Mouse (Mus musculus) gastrocnemius, adult 18-20 months (tissue): ENCODE measurements at regions not wholly inside any gene's neighbourhood (a gene's known extent, or its start where the extent isn't known, plus 50 kb on each side); places are given as distances from the start of the nearest gene placed in this dataset.

Experiments used
- DNase-seq: peaks from one replicate; pipeline ENCODE4 v3.0.0; 2021; ENCODE audit warnings: low spot score

DNA sequence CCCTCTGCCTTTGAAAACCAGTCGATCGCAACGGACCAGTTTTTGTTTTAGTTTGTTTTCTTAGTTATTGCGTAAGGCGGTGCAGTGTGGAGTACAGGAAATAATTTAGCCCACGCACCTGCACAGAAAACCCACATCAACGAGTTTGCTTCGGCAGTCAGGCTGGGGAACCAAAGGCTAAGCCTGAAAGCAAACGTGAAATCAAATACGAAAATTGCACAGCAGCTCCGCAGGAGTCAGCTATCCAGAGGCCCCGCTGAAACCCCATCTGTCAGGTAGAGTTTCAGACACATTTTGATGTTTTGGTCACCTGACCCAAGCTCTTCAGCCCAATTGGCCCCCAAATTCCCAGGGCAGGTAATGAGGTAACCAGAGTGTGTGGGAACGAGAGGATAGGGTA is 435.6 kb upstream of the Atp11b start:
- no peak for DNase-seq

DNA sequence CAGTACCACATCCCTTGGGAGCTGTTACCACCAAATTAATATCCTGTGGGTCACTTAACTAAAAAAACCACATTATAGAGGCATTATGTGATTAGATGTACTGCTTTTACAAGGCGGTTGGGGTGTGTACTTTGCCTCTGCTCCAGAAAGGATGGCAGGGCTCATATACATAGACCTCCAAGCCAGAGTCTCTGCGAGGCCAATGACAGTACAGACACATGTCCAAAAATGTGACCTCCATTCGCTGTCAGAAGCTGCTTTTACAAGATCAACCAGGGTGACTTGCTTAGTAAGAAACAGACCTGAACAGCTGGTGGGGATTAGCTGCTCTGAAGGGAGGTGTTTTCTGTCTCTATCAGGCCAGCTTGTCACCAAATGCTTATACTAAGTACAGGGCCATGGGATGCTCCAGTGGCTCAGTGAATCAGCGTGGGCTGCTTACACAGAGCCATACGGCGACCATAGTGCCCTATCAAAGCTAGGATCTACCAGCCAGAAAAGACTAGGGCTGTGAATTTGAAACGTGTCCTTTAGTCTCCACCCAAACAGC is 433.0 kb upstream of the Atp11b start:
- no peak for DNase-seq

DNA sequence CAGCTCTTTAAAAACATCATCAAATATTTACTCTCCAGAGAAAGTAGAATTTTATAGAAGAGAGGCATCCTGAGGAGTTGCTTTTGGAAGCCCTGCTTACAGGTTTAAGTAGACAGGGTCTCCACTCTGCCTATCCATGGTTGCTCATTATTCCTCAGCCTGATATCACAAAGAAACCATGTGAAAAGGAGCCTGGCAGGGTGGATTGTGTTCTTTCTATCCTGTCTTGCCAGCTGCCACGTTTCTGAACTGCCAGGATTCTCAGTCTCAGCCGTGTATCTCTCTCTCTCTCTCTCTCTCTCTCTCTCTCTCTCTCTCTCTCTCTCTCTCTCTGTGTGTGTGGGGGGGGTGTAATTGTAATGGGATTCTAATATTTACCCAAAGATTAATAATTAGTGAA is 431.9 kb upstream of the Atp11b start:
- no peak for DNase-seq

DNA sequence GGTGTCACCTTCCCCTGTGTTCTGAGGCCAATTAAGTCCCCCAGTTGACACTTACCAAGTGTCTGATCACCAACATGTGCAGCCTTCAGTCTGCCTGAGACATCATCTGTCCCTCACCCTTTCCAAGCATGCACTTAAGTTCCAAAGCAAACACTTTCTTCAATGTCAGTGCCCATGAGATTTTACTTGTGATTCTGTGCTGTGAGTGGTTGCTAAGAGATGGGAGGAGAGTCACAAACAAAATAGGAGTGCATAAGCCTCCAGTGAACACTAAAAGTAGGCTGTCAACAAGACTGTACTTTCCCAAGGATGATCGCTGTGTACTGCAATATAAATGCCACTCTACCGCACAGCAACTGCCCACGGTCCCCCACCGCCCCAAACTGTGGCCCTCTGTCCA is 431.0 kb upstream of the Atp11b start:
- no peak for DNase-seq

DNA sequence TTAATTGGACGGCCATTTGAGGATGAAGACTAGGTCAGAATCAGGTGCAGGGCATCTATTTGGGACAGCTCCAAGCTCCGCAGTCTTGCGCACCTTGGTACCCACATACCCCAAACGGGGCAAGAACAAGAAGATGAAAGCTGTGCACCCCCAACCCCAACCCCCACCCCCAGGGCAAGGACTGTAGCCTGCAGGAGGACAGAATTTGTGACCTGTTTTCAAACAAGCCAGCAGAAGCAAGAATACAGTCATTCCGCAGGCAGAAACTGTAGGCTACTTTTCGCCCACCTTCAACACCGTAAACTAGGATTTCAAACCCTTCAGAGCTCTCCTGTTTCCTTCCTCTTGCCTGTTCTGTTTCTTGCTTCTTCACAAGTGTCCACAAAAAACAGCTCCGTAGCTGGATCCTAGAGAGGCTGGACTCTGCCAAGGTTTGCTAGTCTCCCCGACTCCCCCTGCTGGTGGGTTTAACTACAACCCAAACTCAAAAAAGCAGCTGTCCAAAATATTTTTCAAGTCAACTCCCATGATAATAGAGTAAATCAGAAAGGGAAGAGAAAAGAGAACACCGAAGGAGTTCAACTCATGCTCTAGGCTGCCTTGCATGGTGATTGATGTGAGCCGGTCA is 430.3 kb upstream of the Atp11b start:
- DNase-seq, result peak; percentile 41

DNA sequence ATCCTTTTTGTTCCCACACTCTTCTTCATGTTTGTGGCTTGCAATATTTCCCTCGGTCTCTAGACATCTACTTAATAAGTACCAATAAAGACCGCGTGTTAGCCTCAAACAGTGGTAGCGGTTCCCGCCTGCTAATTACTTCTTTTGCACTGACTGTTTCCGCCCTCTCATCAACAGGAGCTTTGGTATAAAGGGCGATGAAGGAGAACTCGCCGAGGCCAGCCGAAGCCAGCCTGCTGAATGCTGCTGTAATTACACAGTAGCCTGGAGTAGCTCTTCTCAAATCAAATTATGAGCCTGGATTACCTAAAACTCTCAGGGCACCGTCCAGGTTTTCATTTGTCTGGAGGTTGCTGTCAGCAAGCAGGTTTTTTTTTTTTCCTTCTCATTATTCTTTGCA is 429.7 kb upstream of the Atp11b start:
- no peak for DNase-seq

DNA sequence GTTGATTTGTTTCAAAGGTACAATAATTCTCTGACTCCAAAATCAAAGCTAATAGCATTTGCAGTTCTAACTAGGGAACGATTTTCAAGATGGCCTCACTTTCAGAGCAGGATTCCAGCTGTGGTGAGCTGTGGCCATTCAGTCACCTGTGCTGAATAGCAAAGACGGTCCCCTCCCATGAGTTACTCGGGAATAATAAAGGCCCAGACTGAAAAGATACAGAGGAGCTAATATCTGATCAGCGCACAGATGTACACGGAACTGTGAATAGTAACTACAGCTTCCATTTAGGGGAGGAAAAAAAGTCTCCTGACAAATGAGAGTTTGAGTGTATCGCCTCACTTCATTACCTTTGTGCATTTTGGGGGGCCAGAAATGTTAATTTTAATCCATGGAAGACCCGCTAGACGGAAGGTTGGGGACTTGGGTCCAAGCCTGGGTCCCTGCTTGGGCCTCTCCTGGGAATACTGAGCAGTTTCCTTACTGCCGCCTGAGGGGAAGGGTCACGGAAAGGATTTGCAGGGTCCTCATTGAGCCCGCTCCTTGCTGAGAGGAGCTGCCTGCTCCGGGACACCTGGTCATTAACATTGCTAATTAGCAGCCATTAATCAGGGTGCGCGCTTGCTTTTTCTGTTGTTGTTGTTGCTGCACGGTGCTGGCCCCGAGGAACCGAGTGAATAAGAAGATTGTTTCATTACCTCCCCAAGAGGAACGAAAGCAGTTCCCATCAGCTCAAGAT is 421.2 kb upstream of the Atp11b start:
- no peak for DNase-seq

DNA sequence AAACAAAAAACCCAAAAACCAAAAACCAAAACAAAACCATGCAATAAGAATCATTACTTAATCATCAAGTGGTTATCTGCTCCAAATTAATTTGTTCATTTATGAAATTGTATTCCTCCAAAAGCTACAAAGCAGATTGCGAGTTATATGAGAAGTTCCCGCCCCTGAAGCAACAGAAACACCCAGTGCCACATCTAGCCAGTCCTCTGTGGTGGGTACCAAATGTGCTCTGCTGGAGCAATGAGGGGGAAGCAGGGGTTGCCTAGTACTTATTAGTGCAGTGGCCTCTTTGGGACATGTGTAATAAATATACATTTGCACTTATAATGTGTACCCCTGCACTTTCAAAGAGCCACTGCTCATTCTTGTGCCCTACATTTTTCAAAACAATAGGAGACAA is 419.9 kb upstream of the Atp11b start:
- no peak for DNase-seq

DNA sequence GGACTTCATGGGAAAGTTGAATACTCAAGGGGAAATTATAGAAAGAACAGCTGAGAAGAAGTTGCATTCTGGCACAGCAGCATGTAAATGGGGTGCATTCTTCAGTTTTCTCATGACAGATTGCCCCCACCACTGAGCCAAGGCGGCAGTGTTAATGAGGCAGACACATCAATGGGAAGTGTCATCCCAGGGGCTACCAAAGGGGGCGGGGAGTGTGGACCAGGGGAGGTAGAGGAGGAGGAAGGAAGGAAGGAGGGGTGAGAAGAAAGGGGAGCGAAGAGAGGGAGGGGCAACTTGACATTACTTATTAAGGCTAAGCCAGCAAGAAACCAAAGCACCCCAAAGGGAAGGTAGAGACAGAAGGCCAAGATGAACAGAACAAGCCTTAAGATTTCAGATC is 419.4 kb upstream of the Atp11b start:
- DNase-seq, result no peak

DNA sequence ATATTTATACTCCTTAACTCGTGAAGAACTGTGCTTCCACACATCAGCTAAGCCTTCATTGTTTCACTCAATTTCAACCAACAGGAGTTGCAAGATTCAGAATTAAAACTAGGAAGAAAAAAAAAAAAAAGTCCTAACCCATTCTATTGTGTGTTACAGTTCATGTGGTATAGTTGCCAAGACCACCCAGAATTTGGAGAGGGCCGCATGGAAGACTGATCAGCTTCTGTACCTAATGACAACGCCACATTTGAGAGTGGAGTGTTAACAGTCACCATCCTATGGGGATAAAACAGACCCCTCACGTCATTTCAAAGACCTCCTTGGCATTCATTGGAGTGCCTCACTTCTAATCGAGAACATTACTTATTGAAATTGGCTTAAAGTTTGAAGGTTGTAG is 418.1 kb upstream of the Atp11b start:
- no peak for DNase-seq

DNA sequence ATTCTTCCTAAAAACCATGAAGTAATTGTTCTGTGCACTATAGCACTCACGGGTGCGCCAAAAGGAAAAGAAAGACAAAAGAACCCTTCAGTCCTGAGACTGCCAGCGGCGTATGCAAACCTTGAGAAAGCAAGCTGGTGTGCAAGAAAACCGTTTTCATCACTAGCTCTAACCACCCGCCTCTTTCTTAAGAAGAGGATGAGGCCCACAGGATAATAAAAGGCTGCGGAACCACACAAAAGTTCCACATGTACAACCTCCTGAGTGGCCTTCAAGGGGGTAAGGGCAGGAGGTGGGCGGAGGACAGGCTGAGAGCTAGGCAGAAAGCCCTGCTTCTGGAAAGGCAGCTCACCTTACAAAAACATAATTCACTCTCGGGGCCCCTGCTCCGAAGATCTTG is 413.4 kb upstream of the Atp11b start:
- no peak for DNase-seq

DNA sequence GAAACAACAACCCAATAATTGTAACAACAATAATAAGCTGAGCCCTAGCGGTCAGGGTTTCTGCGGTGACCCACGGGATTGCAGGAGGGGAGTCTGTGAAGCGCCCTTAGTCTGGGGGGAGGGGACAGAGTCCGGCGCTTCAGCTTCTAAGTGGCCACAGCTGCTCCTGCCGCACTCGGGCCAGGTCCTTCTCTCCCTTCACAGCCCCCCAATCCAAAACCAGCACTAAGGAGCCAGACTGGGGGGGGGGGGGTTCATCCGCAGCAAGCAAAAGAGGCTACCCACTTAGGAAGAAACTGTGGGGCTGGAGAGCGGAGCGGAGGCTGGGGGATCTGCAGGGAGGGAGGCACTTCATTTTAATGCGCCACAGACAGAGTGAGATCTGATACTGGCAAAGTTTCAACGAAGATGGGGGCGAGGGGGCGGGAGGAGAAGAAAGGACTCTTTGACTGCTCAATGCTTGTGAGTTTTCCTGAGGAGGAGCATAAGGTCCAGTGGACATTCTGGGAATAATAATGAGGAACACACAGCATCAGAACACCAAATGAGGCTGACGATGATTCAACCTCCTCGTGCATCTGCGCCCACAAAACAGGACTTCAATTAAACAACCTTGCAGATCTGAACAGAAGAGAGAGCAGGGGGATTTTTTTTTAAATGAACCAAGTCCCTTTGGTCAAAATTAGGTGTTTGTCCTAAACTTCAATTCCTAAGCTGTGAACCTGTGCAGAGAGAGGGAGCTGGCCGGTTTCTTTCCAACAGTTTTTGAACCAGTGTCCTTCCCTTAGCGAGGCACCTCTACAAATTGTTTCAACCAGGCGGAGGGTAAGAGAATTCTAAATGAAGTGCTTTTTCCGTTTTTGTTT is 412.7 kb upstream of the Atp11b start:
- no peak for DNase-seq

DNA sequence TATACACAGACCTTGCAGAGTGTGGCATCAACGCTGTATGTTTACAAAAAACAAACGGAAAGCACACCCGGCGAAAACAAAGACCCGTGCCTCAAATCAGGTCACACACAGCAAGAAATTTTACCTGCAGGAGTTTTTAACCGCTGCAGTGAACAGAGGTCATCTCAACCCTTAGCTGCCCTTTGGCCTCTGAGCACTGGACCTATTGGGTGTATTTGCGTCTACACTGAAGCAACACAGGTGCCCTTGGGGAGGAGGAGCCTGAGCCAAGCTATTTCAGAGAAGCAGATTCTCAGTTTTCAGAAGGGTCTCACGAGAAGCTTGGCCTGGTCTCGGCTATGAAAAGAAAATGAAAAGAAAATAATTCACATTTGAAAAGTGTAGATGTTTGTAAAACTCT is 412.1 kb upstream of the Atp11b start:
- DNase-seq, result no peak

DNA sequence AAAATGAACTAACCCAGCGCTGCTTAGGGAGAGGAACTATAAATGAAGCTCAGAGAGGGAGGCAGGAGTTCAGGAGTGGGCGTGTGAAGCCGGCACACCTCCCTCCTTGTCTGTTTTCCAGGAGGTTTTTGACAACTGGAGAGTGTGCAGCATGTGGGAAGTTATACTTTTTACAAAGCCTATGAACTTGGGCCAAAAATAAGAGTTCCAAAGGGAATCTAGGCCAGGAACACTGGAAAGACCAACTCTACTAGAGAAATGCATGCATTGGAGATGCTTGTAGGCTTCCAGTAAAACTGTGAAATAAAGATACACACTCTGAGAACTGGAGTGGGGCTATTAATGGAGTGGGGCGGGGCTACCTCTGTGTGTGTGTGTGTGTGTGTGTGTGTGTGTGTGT is 411.3 kb upstream of the Atp11b start:
- DNase-seq, result no peak

DNA sequence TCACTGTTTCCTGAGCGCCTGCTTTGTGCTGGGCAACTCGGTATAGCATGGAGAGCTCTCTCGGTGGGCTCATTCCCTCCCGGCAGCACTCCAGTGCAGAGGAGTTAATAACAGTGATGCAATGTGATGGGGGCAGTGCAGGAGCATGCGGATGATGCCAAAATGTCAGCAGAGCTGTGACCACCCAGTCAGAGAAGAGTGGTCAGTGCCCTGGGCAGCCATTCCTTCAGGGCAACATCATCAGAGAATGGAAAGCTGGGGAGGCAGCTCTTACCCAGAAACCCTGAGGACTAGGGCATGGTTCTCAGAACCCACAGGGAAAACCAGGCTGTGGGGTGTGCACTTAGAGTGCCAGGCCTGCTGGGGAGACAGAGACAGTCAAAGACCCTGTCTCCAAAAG is 410.0 kb upstream of the Atp11b start:
- no peak for DNase-seq

DNA sequence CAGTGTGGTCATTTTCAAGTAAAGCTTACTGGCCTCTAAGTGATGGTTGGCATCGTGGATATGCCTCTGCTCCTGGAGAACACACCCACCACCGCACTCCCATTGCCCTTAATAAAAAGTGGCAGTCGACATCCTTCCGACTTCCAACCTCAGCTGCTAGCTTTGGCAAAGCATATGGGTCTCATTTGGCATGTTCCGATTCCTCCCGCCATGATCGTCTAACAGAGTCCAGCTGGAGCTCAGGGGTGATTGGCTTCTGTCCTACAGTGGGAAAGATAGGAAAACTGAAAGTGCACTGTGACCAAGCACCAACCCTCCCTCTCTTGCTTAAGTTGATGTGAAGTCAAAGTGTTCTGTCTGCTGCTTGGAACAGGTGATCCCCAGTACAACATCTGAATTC is 404.8 kb upstream of the Atp11b start:
- DNase-seq, result no peak

DNA sequence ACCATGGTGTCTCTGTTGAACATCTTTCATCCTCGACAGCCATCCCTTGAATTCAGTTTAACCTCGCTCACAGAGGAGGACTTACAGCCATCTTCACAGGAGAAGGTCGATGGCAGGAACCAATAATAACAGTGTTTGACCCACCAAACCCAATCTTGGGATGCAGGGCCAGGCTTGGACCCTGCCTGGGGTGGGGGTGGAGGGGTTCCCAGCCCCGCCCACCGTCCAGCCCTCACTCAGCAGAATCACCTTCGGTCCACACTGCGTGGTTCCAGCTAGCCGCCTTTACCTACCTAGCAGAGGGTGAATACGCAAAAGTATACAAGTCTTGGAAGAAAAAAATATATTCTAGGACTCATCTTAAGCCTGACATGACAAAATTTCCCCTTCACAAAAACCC is 400.5 kb upstream of the Atp11b start:
- no peak for DNase-seq

DNA sequence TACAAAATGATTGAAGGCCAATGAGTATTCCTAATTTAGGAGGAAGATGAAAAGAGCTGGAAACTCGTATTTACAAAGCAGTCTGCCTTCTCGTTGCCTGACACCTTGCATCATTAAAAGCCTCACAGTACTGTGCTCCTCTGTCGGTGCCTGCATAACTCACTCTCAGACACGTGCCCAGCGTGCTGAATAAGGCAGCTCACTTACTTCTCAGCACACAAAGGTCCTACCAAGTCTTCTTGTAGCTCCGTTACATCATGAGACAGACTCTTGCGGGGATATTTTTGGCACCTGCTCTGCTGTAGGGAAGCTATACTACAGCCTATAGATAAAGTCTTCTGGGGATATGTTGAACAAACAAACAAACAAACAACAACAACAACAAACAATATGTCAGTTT is 400.0 kb upstream of the Atp11b start:
- no peak for DNase-seq

DNA sequence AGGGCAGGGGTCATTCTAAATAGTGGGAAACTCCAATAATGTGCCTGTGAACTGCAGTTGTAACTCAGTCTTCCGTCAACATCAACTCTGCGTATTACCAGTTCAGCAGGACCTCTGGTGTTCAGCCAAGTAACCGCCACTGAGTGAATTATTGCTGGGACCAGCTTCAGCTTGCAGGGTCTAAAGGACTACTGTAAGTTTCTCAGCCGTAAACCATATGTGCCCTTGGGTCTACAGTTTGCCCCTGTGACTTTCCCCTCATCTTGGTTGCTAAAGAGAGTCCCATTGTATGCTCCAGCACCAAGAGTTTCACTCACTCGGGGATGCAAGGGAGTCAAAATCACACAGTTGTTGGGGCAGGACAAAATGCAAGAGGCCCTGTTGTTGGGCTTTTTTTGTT is 399.6 kb upstream of the Atp11b start:
- no peak for DNase-seq

DNA sequence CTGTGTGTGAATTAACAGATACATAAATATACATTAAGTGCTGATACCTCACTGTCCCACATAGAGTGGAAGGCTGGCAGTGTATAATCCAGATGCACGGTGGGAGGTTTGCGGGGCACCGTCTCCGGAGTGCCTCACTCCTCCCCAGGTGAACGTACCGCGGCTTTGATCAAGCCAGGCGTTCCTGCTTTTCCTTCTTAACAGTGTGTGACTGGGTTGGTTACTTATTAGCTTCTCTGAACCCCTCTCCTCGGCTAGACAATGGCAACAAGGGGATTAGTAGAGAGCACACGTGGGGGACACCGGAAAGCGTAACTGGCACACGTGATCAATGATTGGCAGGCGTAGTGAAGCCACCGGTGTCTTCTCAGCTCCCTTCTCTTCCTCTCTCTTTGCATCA is 396.8 kb upstream of the Atp11b start:
- DNase-seq, result no peak

DNA sequence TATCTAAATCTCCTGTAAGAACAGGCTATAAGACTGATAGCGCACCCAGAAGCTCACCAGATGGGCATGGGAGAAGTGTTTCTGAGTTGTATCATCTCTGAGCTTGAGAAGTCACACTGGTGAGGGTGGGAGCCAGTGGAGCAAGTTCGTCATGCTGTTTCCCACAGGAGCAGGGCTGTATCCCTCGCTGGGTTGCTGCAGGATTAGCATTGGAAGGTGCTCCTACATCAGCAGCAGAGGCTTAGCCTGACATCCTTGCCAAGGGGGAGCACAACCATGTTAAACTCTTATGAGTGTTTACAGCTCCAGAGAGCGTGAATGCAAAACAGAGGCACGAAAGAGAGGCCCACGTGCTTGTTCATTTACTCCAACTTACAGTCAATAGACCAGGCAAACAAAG is 395.4 kb upstream of the Atp11b start:
- no peak for DNase-seq

DNA sequence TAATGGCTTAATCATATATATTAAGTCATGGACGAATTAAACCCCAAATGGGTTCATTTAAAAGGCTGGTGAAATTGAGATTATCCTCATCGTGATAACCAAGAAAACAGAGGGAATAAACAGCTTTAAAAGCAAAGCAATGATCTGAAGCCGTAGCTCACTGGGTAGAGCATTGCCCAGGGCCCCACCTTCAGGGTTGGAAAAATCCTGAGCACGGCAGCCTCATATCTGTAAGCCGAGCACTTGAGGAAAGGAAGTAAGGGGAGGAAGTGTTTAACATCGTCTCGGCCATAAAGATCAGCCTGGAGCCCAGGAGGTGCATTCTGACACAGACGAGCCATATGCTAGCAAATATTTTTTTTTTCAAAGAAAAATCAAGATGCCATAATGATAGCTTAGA is 394.6 kb upstream of the Atp11b start:
- no peak for DNase-seq
